Mouse (Mus musculus) 416B (cell line): Measurements from ENCODE around the gene Primpol.

ENCODE experiments used
- DNase-seq: peaks from one replicate; pipeline ENCODE4 v3.0.0; 2011; ENCODE audit warnings: low read depth

The Primpol gene

GRCm38 (mm10) chr8:46559428-46559827 is 57.6 kb downstream of the Primpol start:
- DNase-seq, result peak; percentile 92

- no peak for DNase-seq
Measured at GRCm38 (mm10) chr8:46552441-46552765, 64.6 kb downstream of the Primpol start.

GRCm38 (mm10) chr8:46551615-46552440 is 65.2 kb downstream of the Primpol start, which contains the start of gene Cenpu:
TSS of gene Cenpu (plus strand) at chr8:46552028.
- peak; percentile 99 for DNase-seq

- peak; percentile 82 for DNase-seq
Measured at GRCm38 (mm10) chr8:46551029-46551428, 66.0 kb downstream of the Primpol start.

GRCm38 (mm10) chr8:46550058-46550457 is 67.0 kb downstream of the Primpol start:
- DNase-seq, result no peak

- peak; percentile 95 for DNase-seq
Measured at GRCm38 (mm10) chr8:46547245-46547644, 69.8 kb downstream of the Primpol start.

- peak; percentile 98 for DNase-seq
Measured at GRCm38 (mm10) chr8:46546431-46547176, 70.4 kb downstream of the Primpol start.

GRCm38 (mm10) chr8:46545854-46546253 is 71.2 kb downstream of the Primpol start:
- no peak for DNase-seq

- no peak for DNase-seq
Measured at GRCm38 (mm10) chr8:46543662-46544061, 73.3 kb downstream of the Primpol start.

GRCm38 (mm10) chr8:46543191-46543590 is 73.8 kb downstream of the Primpol start:
- DNase-seq, result no peak

- DNase-seq, result no peak
Measured at GRCm38 (mm10) chr8:46539701-46540100, 77.3 kb downstream of the Primpol start.

GRCm38 (mm10) chr8:46533926-46534325 is 83.1 kb downstream of the Primpol start:
- peak; percentile 75 for DNase-seq

- no peak for DNase-seq
Measured at GRCm38 (mm10) chr8:46530541-46530940, 86.5 kb downstream of the Primpol start.

- no peak for DNase-seq
Measured at GRCm38 (mm10) chr8:46529508-46529907, 87.5 kb downstream of the Primpol start.

GRCm38 (mm10) chr8:46526821-46527220 is 90.2 kb downstream of the Primpol start:
- DNase-seq, result no peak

GRCm38 (mm10) chr8:46526098-46526497 is 90.9 kb downstream of the Primpol start:
- no peak for DNase-seq
